Mouse (Mus musculus) megakaryocyte-erythroid progenitor cell, adult 5 weeks (primary cell): ENCODE measurements around the gene Dcn. TPM values are rescaled to one million over a fixed set of nuclear protein-coding genes. Genes with fewer than 3 reads are reported as not detected.

Source experiments
- polyA plus RNA-seq: library from polyadenylated mRNA; stranded (reverse); fragments of >175 nt; gene quantifications from 2 replicates; pipeline ENCODE4 v1.2.3, GENCODE M21; 2012

Dcn gene
- polyA plus RNA-seq, result not detected in 2 replicates

DNA sequence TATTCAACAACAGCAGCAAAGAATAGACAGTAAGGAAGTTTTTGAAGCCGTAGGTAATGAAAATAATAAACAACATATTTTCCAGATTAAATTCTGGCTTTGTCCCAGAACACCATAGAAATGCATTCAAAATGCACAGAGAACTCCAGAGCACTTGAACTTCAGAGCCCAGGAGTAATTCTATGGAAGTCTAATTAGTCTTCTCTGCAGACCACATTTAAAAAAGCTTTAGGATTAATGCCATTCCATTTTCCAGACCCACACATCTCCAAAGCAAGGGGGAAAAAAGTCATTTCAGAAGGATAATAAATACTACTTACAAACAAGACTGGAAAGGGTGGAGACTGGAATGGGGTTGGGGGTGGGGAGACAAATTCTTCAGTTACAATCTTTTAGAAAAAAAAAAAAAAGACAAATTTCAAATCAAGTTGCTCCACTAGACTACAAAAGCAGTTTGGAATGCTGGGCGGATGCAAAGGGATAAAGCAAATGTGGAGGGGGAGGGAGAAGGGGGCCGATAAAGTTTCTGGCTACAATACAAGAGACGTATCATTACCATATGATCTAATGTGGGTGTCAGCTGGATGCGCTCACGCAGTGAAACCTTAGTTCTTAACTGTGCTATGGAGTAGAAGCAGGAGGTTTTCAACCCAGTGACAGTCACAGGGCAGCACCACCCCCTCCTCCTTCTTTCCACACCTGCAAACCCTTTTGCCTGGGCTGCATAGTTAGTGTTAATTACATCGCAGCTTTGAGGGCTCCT, at the start of gene Dcn:
TSS of gene Dcn (plus strand) at position 606 of the 763 bp plus-strand sequence.

DNA sequence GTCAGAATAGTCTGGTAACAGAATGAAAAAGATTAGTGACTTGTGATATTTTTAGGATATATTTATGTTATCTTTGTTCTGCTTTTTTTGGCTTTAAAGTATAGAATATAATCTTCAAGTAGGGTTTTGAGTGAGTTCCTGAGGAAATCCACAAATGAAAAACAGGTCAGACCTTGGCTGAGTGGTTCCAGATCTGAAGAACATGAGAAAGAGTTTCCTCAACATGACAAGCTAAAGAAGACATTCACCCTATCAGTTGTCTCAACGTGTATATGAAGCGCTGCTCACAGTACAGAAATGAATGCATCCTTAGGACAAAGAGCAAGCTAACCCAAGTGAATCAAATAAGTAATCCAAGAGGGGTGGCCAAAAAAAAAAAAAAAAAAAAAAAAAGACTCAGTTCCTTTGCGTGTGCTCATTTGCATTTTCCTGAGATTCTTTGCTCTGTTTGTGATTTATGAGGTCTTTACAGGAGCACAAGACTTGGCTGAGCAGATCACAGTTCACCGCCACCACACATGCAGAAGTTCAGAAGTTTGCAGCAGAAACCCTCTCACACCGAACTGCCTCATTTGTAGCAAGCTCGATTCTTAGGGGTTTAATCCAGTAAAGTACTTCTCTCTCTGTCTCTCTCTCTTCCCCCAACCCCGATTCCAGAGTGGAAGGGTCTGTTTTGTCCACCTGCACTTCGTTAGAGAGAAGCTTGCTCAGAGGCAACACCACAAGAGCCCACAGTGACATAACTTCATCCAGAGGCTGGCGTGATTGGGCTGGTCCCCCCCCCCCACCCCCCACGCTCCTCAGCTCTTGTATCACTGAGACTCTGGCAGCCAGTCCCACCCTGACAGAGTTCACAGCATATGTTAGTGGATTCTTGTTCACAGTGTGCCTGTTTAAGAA, 85.8 kb downstream of the Dcn start, which contains the start of gene Lum:
TSS of gene Lum (plus strand) at position 172 of the 900 bp plus-strand sequence.

Other genes with a start within 250 kb of the Dcn start
- not detected in 2 replicates for gene Lum, start 85.5 kb downstream of the Dcn start, polyA plus RNA-seq
- not detected in 2 replicates for gene Kera, start 127.3 kb downstream of the Dcn start, polyA plus RNA-seq
- not detected in 2 replicates for gene Epyc, start 164.5 kb downstream of the Dcn start, polyA plus RNA-seq
- gene Ccer1, start 213.4 kb downstream of the Dcn start, polyA plus RNA-seq, result not detected in 2 replicates
- gene C030005K15Rik, start 247.1 kb downstream of the Dcn start, polyA plus RNA-seq, result not detected in 2 replicates